Mouse (Mus musculus): ENCODE results near the gene Phactr1.

Gene Phactr1

DNA sequence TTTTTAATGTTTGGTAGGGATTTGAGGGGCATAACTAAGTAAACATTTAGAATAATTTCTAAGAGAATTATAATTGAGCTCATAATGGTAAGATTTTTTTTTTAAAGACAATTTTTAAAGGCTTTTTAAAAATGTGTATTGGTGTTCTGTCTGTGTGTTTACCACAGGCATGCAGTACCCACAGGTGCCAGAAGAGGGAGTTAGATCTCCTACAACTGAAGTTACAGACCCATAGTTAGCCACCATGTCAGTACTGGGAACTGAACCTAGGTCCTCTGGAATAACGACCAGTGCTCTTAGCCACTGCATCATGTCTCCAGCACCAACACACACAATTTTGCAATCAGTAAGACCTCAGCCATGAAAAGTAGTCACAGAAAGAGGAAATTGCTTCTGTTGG lies 372.8 kb downstream of the Phactr1 start:
- no peak for DNase-seq

DNA sequence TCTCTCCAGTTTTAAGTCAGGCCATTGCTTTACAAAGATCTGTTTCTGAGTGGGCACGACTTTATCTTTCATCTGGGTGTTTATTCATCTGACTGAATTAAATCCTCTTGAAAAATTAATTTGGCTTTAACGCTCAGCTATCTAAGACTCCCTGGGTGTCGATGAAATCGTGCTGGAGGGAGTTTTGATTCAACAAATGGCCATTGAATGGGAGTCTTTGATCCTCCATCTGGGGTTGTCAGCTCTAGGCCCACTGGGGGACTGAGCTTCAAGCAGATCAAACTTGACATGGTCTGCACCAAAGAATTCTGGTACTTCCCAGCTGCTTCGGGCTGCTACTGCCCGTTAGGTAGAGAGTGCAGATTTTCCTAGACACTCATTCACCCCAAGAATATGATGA lies 374.7 kb downstream of the Phactr1 start:
- no peak for DNase-seq

DNA sequence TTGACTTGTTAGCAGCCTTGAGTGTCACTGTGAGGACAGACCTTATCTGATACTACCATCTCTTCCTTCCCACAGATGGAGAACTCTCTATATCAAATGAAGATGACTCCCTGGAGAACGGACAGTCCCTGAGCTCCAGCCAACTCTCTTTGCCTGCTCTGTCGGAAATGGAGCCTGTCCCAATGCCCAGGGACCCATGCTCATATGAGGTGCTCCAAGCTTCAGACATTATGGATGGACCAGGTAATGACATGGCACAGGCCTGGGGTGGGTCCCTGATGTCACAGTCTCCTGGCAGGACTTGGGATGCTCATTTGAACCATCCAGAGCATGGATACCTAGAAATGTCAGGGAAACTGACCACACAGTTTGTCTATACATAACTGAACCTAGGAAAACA lies 376.7 kb downstream of the Phactr1 start:
- no peak for DNase-seq

- DNase-seq, result no peak
These were observed 382.9 kb downstream of the Phactr1 start for GRCm38 (mm10) chr13:43063355-43063754.

- DNase-seq, result no peak
These were observed 388.4 kb downstream of the Phactr1 start for GRCm38 (mm10) chr13:43068716-43069265.

- no peak for DNase-seq
These were observed 390.1 kb downstream of the Phactr1 start for GRCm38 (mm10) chr13:43070496-43070895.

DNA sequence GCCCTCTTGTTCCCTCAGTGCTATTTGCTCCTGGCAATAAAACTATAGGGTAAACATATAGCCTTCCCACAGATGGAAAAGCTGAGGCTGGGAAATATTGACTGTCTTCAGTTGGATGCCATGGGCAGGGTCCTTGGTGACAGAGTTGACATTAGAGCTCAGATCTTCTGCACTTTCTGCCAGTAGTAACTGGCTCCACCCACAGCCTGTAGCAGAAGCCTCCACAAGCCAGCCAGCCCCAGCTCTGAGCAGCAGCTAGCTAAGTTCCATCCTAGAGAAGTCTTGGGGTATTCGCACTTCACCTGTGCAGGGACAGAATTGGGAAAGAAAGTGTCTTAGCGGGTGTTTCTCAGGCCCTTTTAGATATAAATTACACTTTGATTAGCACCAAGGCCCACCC lies 390.5 kb downstream of the Phactr1 start:
- DNase-seq, result no peak

GRCm38 (mm10) chr13:43075456-43075855 lies 395.0 kb downstream of the Phactr1 start:
- DNase-seq, result no peak

GRCm38 (mm10) chr13:43077485-43077884 lies 397.1 kb downstream of the Phactr1 start:
- no peak for DNase-seq

DNA sequence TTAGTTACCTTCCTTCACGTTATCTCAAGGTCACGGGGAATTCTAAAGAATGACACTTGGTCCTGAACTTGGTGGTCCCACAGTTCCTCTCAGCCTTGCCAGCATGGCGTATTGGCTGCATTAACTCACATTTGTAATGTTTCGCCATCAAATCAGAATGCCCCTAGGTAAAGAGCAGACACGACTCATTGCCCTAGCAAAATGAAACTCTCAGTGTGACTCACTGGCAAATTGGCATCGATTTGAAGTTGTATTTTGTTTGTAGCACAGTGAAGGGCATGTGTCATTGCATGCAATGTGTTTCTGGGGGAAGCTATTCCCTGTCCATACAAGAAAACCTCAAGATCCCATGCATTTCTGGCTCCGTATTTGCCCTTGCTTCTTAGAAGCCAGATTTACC lies 404.8 kb downstream of the Phactr1 start:
- no peak for DNase-seq

GRCm38 (mm10) chr13:43094365-43094764 lies 413.9 kb downstream of the Phactr1 start:
- DNase-seq, result no peak

DNA sequence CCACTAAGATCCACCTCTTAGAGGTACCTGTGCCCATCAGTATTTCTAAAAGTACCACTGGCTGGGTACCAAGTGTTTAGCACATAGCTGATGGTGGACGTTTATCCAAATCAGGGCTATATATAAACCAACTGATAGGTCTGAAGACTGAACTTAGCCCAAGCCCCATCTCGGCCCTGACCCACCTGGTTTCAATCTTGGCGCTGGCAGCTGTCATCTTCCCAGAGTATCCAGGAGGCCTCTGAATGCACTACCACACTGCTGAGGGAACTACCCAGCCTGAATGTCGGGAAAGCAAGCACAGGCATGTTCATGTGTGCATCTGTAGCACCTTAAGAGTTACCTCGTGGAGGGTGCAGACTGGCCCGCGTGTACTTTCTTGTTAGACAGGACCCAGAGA lies 422.5 kb downstream of the Phactr1 start:
- no peak for DNase-seq

DNA sequence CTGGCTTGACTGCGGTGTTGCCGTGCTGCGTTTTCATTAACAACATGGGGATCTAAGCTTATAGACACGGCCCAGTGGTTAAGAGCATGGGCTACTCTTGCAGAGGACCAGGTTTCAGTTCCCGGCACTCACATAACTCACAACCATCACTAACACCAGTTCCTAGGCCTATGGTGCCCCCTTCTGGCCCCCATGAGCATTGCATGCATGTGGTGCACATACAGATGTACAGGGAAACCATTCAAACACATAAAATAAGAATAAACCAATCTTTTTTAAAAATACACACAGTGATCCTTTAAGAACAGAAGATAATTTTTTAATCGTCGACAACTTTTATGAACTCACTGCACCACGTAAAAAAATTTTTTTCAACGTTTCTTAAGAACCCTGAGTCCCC lies 424.1 kb downstream of the Phactr1 start:
- DNase-seq, result no peak

- peak; percentile 56 for DNase-seq
These were observed 431.9 kb downstream of the Phactr1 start for GRCm38 (mm10) chr13:43112280-43112679.

GRCm38 (mm10) chr13:43112707-43113106 lies 432.3 kb downstream of the Phactr1 start:
- no peak for DNase-seq

GRCm38 (mm10) chr13:43113141-43113540 lies 432.7 kb downstream of the Phactr1 start:
- DNase-seq, result no peak

DNA sequence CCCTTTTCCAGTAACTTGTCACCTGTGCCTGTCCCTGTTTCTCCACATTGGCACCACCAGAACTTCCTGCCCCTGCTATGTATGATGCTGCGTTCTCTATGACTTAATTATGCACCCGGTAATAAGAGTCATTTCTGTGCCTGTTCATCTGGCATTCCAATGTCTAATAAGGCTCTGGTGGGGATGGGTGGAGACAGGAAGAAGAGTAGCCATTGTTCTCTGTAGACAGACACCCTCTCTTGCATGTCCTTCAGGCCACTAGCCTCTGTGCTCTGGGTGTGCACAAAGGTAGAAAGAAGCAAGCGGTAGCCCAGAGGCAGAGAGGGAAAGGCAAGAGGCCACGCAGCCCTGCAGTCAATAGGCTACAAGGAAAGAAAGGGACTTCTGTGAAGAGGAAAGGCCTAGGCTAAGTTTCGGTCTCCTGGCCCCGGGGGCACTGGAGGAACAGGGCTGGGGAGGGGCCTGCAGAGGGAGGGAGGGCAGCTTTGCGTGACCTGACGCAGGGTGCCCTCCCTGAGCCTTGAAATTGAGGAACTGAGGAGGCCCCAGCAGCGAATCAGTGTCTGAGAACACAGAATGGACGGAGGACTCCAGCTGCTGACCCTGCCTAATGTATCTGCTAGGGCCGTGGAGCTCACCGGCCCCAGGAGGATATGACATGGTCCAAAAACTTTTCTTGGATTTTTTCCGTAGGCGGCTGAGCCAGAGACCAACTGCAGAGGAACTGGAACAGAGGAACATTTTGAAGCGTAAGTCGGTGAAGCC lies 442.1 kb downstream of the Phactr1 start:
- no peak for DNase-seq

GRCm38 (mm10) chr13:43123895-43124682 lies 443.7 kb downstream of the Phactr1 start:
- DNase-seq, result no peak

DNA sequence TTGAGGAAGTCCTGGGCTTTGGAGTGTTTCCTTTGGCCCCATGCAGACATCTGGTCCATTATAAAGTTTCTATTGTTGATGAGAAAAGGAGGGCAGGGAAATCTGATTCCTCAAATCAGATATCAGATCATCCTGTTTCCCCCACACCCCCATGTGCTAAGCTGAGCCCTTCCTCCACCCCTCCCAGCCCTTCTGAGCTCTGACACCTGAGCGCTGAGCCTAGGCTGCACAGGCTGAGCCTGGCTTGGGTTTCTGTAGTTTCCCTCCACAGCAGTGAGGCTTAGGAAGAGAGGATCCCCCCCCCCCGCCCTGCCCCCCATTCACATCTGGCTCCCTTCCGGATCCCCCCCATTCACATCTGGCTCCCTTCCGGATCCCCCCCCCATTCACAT lies 444.3 kb downstream of the Phactr1 start:
- no peak for DNase-seq

- no peak for DNase-seq
These were observed 449.7 kb downstream of the Phactr1 start for GRCm38 (mm10) chr13:43130161-43130560.

- DNase-seq, result no peak
These were observed 451.3 kb downstream of the Phactr1 start for GRCm38 (mm10) chr13:43131741-43132191.

GRCm38 (mm10) chr13:43132859-43133258 lies 452.4 kb downstream of the Phactr1 start:
- DNase-seq, result no peak

DNA sequence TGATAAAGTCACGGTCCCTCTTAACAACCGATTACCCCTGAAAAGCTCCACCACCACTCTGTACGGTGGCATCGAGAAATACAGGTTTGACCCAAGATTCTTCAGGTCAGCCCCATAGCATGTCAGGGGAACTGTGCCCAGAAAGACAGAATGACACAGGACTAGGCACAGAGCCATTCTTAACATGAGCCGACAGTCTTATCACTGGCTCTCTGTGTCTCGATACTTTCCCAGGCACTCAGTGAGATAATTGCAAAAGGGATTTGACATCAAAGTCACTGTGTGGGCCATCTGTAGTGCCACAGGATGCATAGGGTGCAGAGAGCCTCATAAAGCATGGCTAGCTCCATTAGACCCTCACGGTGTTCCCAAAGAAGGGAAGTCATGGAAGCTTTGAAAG lies 453.0 kb downstream of the Phactr1 start:
- no peak for DNase-seq

GRCm38 (mm10) chr13:43134468-43134867 lies 454.0 kb downstream of the Phactr1 start:
- no peak for DNase-seq
